Mouse (Mus musculus) naive thymus-derived CD4-positive, alpha-beta T cell, adult 2 months (primary cell): ENCODE data around the gene Gsx2.

Source experiments
- DNase-seq: peaks from one replicate; pipeline ENCODE4 v3.0.0-alpha.2; 2011; ENCODE audit warnings: low read depth

The Gsx2 gene

GRCm38 (mm10) chr5:75076326-75077050, 1.1 kb downstream of the Gsx2 start:
- no peak for DNase-seq

- no peak for DNase-seq
Measured at GRCm38 (mm10) chr5:75077051-75077380, 1.6 kb downstream of the Gsx2 start.

- DNase-seq = no peak
Measured at GRCm38 (mm10) chr5:75079564-75079963, 4.2 kb downstream of the Gsx2 start.

GRCm38 (mm10) chr5:75082439-75082838, 7.0 kb downstream of the Gsx2 start:
- DNase-seq = no peak

- DNase-seq = no peak
Measured at GRCm38 (mm10) chr5:75083061-75083460, 7.7 kb downstream of the Gsx2 start.

GRCm38 (mm10) chr5:75083591-75084392, 8.4 kb downstream of the Gsx2 start:
- no peak for DNase-seq

- no peak for DNase-seq
Measured at GRCm38 (mm10) chr5:75084393-75084870, 9.0 kb downstream of the Gsx2 start.

- DNase-seq = no peak
Measured at GRCm38 (mm10) chr5:75084871-75085520, 9.6 kb downstream of the Gsx2 start.

GRCm38 (mm10) chr5:75085521-75085875, 10.1 kb downstream of the Gsx2 start:
- DNase-seq = no peak

- no peak for DNase-seq
Measured at GRCm38 (mm10) chr5:75085906-75086305, 10.5 kb downstream of the Gsx2 start.

GRCm38 (mm10) chr5:75106511-75106910, 31.1 kb downstream of the Gsx2 start:
- DNase-seq = no peak

- no peak for DNase-seq
Measured at GRCm38 (mm10) chr5:75109368-75109767, 34.0 kb downstream of the Gsx2 start.

GRCm38 (mm10) chr5:75111781-75112180, 36.4 kb downstream of the Gsx2 start:
- DNase-seq = no peak

GRCm38 (mm10) chr5:75118840-75119239, 43.4 kb downstream of the Gsx2 start:
- DNase-seq = peak; percentile 14

- no peak for DNase-seq
Measured at GRCm38 (mm10) chr5:75121646-75122045, 46.2 kb downstream of the Gsx2 start.
